Mouse (Mus musculus) heart, embryonic 13.5 days (tissue): Measurements from ENCODE around the gene Tmem81. TPM values are rescaled to one million over a fixed set of nuclear protein-coding genes. Genes with fewer than 3 reads are reported as not detected.
A peak's percentile ranks its signal among the peaks of the same experiment; 100 is the strongest.

Experiments
- ATAC-seq: fragments of 200-750 bp; cut with Nextera tagmentation; 2 replicates; pipeline ENCODE4 v1.8.0; 2017; ENCODE audit warnings: moderate TSS enrichment; ENCODE audit not compliant: insufficient number of reproducible peaks, low FRiP score, low TSS enrichment; ENCODE audit errors: extremely low read depth
- H3K27ac ChIP-seq: fragments of 300-500 bp; sonication (generic); replicated peaks from 2 replicates; pipeline ENCODE4 v1.5.1; 2015; ENCODE audit warnings: moderate library complexity, mild to moderate bottlenecking, inconsistent platforms
- H3K27me3 ChIP-seq: fragments of 300-500 bp; sonication (generic); replicated peaks from 2 replicates; pipeline ENCODE4 v1.6.1; 2015; ENCODE audit warnings: mild to moderate bottlenecking, inconsistent platforms
- H3K36me3 ChIP-seq: fragments of 300-500 bp; sonication (generic); 2 replicates; pipeline ENCODE4 v1.6.1; 2015; ENCODE audit warnings: mild to moderate bottlenecking, inconsistent platforms
- H3K4me1 ChIP-seq: fragments of 300-500 bp; sonication (generic); 2 replicates; pipeline ENCODE4 v1.6.1; 2015; ENCODE audit warnings: inconsistent platforms
- H3K4me2 ChIP-seq: fragments of 300-500 bp; sonication (generic); 2 replicates; pipeline ENCODE4 v1.6.1; 2015; ENCODE audit warnings: inconsistent platforms, mild to moderate bottlenecking, moderate library complexity
- H3K4me3 ChIP-seq: fragments of 300-500 bp; sonication (generic); 2 replicates; pipeline ENCODE4 v1.5.1; 2015; ENCODE audit warnings: moderate library complexity, mild to moderate bottlenecking, inconsistent platforms
- H3K9ac ChIP-seq: fragments of 300-500 bp; sonication (generic); 2 replicates; pipeline ENCODE4 v1.6.1; 2015; ENCODE audit warnings: inconsistent platforms, mild to moderate bottlenecking, moderate library complexity
- H3K9me3 ChIP-seq: fragments of 300-500 bp; sonication (generic); 2 replicates; pipeline ENCODE4 v1.6.1; 2016; ENCODE audit warnings: inconsistent platforms
- WGBS: fragments of 180-500 bp; shearing (Covaris S2); methylation state at CpG from one replicate; pipeline ENCODE4 v1.1.7; 2015; ENCODE audit warnings: mixed read lengths; 5-methylcytosine and 5-hydroxymethylcytosine counted together
- polyA plus RNA-seq: library from polyadenylated mRNA; unstranded; fragments of >200 nt; fragmentation: Nextera tagmentation; extraction: Ambion mirVana; gene quantifications from 2 replicates; pipeline ENCODE4 v1.2.1, GENCODE M21; 2015

The Tmem81 gene
- polyA plus RNA-seq, 1 experiment from 2014 or later = 0.78 TPM

DNA sequence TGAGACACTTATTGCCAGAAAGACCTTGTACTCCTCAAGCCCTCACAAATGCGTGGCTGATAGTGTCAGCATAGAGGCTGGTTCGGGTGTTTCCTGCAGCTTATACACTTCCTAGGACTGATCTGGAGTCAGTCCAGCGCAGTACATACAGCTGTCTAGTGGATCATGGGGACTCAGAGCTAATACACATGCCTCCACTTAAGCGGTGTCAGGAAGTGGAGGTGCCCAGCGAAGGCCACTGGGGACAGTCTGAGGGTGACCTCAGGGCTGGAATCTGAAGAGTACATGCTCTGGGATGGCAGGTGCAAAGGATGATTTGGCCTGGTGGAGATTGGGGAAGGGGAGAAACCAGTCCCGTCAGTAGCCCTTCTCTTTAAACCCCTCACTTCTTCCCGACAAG is 34.7 kb downstream of the Tmem81 start:
- H3K4me1 ChIP-seq = peaks cover 21% of the 10 kb centered on the region
- ATAC-seq = no peak

DNA sequence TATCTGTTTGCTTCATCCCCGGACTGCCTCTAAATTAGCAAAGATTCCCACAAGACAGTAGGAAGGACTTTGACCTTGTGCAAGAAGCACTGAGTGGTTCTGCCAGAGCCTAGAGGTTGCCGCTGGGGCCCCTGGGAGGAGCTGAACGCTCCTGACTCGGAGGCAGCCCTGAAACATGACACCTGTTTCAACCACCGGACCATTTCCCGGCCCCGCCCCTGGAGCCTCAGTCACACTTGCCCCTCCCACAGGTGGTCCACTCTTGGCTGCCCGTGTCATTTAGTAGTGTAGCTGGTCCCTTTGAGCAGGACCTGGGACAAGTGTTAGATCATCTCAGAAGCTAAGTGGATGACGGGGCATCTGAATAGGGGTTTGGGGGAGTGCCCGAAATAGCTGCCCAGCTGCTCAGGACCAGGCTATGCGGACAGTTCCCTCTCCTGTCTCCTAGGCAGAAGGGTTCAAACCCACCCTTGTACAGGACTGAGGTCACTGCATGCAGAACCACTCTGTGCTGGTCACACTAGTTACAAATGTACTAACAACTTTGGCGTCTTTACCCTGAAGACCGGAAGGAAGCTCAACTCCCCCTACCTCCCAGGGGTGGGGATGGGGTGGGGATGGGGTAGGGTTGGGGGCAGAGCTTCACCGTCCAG is 35.3 kb downstream of the Tmem81 start:
- no peak overlapping the region for H3K4me3 ChIP-seq
- H3K4me1 ChIP-seq = peaks cover 21% of the 10 kb centered on the region
- H3K4me2 ChIP-seq = peak overlapping the region; percentile 20
- no peaks in the 10 kb centered on the region for H3K36me3 ChIP-seq
- no peak for ATAC-seq
- H3K9me3 ChIP-seq = no peaks in the 10 kb centered on the region
- no peak overlapping the region for H3K9ac ChIP-seq
- no peak overlapping the region for H3K27ac ChIP-seq
- peaks cover 98% of the 10 kb centered on the region for H3K27me3 ChIP-seq
- WGBS = 7% methylated on average over 14 of the region's 14 CpGs

More for the DNA sequence above, 34.7 kb downstream of the Tmem81 start:
- Histone ChIP-seq H3K9ac (no peak overlapping the region), H3K27ac (no peak overlapping the region), H3K9me3 (no peaks in the 10 kb centered on the region), H3K4me2 (peak overlapping the region; percentile 20; the same call in 1 of the 2 replicates), H3K4me3 (no peak overlapping the region), H3K36me3 (no peaks in the 10 kb centered on the region), H3K27me3 (peaks cover 96% of the 10 kb centered on the region)
- WGBS = 36% methylated on average over 7 of the region's 7 CpGs

DNA sequence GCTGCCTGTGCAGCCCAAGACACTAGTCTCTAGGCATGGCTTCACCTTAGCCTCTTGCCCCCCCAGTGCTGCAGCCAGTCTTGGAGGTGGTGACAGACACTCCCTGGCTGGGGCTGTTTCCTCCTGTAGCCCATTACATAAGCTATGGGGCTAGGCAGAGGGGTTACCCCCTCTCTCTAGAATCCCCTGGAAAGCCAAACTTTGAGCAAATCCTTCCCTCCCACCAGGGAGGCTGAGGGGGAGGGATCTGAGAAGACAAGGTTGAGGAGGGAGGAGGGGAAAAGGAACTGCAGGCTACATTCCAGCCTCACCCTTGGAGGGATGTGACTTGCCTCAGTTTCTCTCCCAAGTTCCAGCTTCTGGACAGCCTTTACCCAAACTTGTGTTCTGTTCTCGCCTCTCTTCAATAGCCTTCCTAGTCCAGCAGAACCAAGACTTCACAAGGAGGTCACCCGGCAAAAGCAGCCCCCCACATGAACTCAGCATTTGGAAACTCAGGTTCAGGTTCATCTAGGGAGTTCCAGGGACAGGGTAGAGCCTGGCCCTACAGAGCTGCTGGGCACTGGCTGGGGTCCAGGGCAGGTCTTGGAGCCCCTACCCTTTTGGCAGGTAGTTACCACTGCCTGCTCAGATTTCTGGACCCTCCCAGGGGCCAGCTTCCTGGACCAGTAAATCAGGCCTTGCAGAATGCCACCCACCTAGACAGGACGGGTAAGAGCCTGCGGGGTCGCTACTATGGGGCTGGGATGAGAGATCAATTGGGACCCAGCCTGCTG is 36.0 kb downstream of the Tmem81 start:
- Histone ChIP-seq H3K9ac (no peak overlapping the region), H3K4me1 (peaks cover 21% of the 10 kb centered on the region), H3K9me3 (no peaks in the 10 kb centered on the region), H3K36me3 (no peaks in the 10 kb centered on the region), H3K4me2 (0 out of 2 replicates have a peak overlapping the region, but pooled peaks have one; percentile 54), H3K27ac (no peak overlapping the region), H3K27me3 (peaks cover 92% of the 10 kb centered on the region), H3K4me3 (peak overlapping the region; percentile 26; the same call in 1 of the 2 replicates)
- 15% methylated on average over 5 of the region's 5 CpGs for WGBS
- no peak for ATAC-seq

DNA sequence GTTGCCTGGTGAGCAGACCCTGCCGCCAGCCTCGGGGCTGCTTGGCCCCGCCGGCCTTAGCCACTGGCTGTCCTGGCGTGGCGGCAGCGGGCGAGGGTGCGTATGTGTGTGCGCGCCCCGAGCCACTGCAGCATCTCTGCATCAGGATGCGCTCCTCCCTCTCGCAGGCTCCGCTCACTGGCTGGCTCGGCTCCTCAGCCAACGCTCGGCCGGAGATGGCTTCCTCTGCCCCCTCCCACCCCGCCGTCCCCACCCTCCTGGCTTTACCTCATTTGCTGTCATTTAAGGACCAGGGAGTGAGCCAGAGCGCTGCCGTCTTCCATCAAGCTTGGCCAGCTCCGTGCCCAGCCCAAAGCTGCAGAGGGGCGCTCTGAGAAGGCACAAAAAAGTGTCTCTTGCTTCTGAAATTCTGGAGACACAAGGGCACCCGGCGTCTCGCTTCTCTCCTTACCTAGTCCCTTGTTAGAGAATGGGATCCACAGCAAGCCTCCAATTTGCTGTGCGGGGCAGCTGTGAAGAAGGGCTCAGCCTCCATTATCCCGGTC is 36.8 kb downstream of the Tmem81 start, which contains the start of gene Cntn2:
TSS of gene Cntn2 (minus strand) at position 495 of the 545 bp plus-strand sequence.
- peaks cover 86% of the 10 kb centered on the region for H3K27me3 ChIP-seq
- ATAC-seq = no peak
- 2% methylated on average over 30 of the region's 30 CpGs for WGBS

DNA sequence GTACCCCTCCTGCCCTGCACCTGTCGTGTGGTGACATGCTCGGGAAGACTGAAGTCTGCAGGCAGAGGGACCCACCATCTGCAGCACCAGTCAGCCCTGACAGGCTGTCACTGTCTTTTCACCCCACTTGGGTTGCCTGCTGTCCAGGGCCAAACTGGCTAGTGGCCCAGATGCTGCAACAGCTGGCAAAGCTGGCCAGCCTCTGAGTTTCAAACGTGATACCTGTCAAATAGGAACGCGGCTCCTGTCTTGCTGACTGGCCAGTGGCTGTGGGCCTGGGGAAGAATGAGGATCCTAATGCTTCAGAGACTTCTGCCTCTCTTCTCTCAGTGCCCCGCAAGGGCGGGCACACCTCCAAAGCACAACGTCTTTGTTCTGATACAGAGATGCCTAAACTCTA is 37.8 kb downstream of the Tmem81 start:
- no peak overlapping the region for H3K4me2 ChIP-seq
- no peak overlapping the region for H3K27ac ChIP-seq
- 61% methylated on average over 8 of the region's 8 CpGs for WGBS
- peaks cover 21% of the 10 kb centered on the region for H3K4me1 ChIP-seq
- no peak overlapping the region for H3K4me3 ChIP-seq
- H3K9ac ChIP-seq = no peak overlapping the region
- no peaks in the 10 kb centered on the region for H3K36me3 ChIP-seq
- no peaks in the 10 kb centered on the region for H3K9me3 ChIP-seq
- peaks cover 86% of the 10 kb centered on the region for H3K27me3 ChIP-seq
- ATAC-seq = no peak

More for the DNA sequence above, 36.8 kb downstream of the Tmem81 start, which contains the start of gene Cntn2:
- Histone ChIP-seq H3K4me3 (peak within 1 kb of the TSS; percentile 26), H3K4me2 (peak within 1 kb of the TSS; percentile 54), H3K4me1 (peaks cover 21% of the 10 kb centered on the region), H3K9me3 (no peaks in the 10 kb centered on the region), H3K9ac (0 out of 2 replicates have a peak within 1 kb of the TSS, but pooled peaks have one; percentile 3), H3K27ac (no peak within 1 kb of the TSS), H3K36me3 (no peaks in the 10 kb centered on the region)

DNA sequence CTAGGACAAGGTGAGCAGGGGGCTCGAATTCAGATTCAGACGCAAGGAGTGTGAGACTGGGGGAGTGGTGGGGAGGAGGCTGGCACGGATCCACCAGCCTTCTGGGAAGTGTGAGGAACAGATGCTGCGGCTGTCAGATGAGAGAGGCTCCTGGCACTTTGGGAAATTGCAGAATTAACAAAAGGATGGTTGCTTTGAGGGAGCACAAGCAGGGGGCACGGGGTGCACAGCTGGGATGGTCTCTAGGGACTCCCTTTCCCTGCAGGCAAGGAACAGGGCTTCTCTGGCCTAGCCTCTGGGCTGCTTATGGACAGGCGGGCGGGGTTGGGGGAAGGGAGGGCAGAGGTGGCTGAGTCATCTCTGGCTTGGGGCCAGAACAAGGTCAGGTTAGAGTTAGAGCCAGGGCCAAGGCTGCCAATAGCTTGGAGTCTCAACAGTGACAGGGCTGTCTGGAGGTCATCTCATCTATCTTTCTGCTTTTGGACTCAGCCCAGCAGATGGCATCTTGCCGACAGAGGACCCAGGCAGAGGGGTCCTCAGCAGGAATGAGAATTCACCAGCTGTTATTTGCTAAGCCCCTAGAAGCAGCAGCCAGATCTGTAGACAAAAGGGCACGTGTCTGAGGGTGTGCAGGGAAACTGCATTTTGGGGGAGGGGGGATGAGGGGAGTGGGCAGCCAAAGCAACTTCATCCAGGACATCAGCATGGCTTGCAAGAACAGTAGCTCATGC is 52.0 kb downstream of the Tmem81 start:
- ATAC-seq = no peak; the same call in 1 of the 2 replicates
- Histone ChIP-seq H3K27me3 (peaks cover 41% of the 10 kb centered on the region), H3K9me3 (no peaks in the 10 kb centered on the region), H3K27ac (peak overlapping the region; percentile 30; the same call in 1 of the 2 replicates), H3K36me3 (no peaks in the 10 kb centered on the region), H3K9ac (peak overlapping the region; percentile 57; the same call in 1 of the 2 replicates), H3K4me2 (peak overlapping the region; percentile 36), H3K4me1 (peaks cover 32% of the 10 kb centered on the region), H3K4me3 (no peak overlapping the region)
- 9% methylated on average over 9 of the region's 9 CpGs for WGBS

Other genes with a start within 250 kb of the Tmem81 start
- gene Klhdc8a, start 207.6 kb upstream of the Tmem81 start, polyA plus RNA-seq = 0.34 and 0.63 TPM in 2 replicates
- 2.0 and 2.2 TPM in 2 replicates for gene Nuak2, start 190.1 kb upstream of the Tmem81 start, polyA plus RNA-seq
- 31.5 and 35.8 TPM in 2 replicates for gene Tmcc2, start 114.9 kb upstream of the Tmem81 start, polyA plus RNA-seq
- 8.5 and 9.1 TPM in 2 replicates for gene Dstyk, start 88.7 kb upstream of the Tmem81 start, polyA plus RNA-seq
- 24.5 and 27.5 TPM in 2 replicates for gene Rbbp5, start 28.9 kb upstream of the Tmem81 start, polyA plus RNA-seq
- 0.10 and 0.19 TPM in 2 replicates for gene Cntn2, start 37.0 kb downstream of the Tmem81 start, polyA plus RNA-seq
- gene Nfasc, start 235.6 kb downstream of the Tmem81 start, polyA plus RNA-seq = 0.29 and 0.79 TPM in 2 replicates